Mouse (Mus musculus): ENCODE data around the gene Ipmk. TPM values are rescaled to one million over a fixed set of nuclear protein-coding genes. Genes with fewer than 3 reads are reported as not detected.
"Not testable (repeated sequence)": the region's sequence is repeated elsewhere in the genome, so short reads cannot be mapped to it uniquely, and the experiment has no call there.

The Ipmk gene
- polyA plus RNA-seq, 1 experiment from 2014 or later: 16.7 TPM

DNA sequence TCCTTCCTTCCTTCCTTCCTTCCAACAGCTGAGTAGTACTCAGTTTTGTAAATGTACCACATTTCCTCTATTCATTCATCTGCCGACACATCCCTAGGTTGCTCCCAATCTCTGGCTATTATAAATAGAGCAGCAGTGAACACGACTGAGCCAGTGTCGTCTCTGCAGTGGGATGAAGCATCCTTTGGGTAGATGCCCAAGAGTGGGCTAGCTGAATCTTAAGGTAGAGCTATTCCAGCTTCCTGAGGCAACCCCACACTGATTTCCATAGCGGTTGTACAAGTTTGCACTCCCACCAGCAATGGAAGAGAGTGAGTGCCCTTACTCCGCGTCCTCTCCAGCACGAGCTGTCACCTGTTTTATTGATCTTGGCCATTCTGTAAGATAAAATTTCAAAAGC, 32.8 kb downstream of the Ipmk start:
- Histone ChIP-seq H3K4me1 (no peaks in the 10 kb centered on the region), H3K4me3 (no peak overlapping the region), H3K9ac (no peak overlapping the region), H3K27me3 (no peaks in the 10 kb centered on the region), H3K9me3 (no peaks in the 10 kb centered on the region), H3K4me2 (replicated peaks) (no peak overlapping the region), H3K36me3 (peaks cover 25% of the 10 kb centered on the region), H3K27ac (no peak overlapping the region)
- ATAC-seq (ENCODE audit: insufficient number of reproducible peaks, insufficient read depth, low FRiP score, low TSS enrichment): no peak
- 91% methylated on average over 7 of the region's 7 CpGs for WGBS

DNA sequence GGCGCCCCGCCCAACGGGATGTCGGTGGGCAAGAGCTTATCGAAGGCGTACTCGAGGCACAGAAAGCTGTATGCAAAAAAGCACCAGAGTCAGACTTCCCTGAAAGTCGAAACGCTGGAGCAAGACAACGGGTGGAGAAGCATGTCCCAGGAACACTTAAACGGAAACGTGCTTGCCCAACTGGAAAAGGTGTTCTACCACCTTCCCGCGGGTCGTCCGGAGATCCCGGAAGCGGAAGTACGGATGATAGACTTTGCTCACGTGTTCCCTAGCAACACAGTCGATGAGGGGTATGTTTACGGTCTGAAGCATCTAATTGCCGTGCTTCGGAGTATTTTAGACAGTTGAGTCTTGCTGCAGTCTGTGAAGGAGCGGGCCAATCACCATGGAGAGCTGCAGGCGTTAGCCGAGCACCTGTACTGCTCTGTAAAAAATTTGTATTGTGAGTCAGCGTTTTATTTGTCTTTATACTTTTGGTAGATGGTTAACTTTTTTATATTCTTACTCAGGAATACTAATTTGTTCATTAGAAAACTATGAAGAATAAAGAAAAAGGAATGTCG, 34.0 kb downstream of the Ipmk start:
- H3K4me1 ChIP-seq: no peaks in the 10 kb centered on the region
- WGBS: 91% methylated on average over 29 of the region's 29 CpGs
- H3K9ac ChIP-seq: no peak overlapping the region
- ATAC-seq (ENCODE audit: insufficient number of reproducible peaks, insufficient read depth, low FRiP score, low TSS enrichment): no peak
- no peaks in the 10 kb centered on the region for H3K9me3 ChIP-seq
- H3K27me3 ChIP-seq: no peaks in the 10 kb centered on the region
- H3K4me3 ChIP-seq: no peak overlapping the region
- no peak overlapping the region for H3K4me2 ChIP-seq (replicated peaks)
- peaks cover 25% of the 10 kb centered on the region for H3K36me3 ChIP-seq
- no peak overlapping the region for H3K27ac ChIP-seq

DNA sequence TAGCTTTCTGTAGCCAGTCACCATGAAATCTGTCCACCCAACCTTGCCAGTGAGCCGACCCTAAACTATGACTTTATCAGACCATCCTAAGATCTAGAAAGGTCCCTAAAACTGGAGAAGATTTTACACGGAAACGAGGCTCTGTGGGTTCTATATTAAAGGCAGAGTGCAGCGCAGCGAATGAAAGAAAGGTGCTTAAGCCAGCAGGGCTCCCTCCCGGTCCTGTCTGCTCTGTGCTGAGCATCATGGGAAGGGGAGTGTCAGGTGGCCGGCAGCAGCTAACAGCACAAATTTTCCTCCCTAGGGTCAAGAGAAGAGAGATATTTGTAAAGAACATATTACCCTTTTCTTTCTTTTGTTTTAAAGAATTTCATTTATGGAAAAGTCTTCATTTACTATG, 34.5 kb downstream of the Ipmk start:
- Histone ChIP-seq H3K9me3 (no peaks in the 10 kb centered on the region), H3K27ac (no peak overlapping the region), H3K27me3 (no peaks in the 10 kb centered on the region), H3K4me1 (no peaks in the 10 kb centered on the region), H3K9ac (no peak overlapping the region), H3K36me3 (peaks cover 21% of the 10 kb centered on the region), H3K4me2 (replicated peaks) (no peak overlapping the region), H3K4me3 (no peak overlapping the region)
- 78% methylated on average over 7 of the region's 7 CpGs for WGBS
- no peak for ATAC-seq (ENCODE audit: insufficient number of reproducible peaks, insufficient read depth, low FRiP score, low TSS enrichment)

- Histone ChIP-seq H3K4me3 (no peak overlapping the region), H3K27me3 (no peaks in the 10 kb centered on the region), H3K36me3 (peaks cover 19% of the 10 kb centered on the region), H3K4me2 (replicated peaks) (no peak overlapping the region), H3K9me3 (no peaks in the 10 kb centered on the region), H3K4me1 (no peaks in the 10 kb centered on the region), H3K9ac (no peak overlapping the region), H3K27ac (no peak overlapping the region)
- WGBS: 71% methylated on average over 8 of the region's 8 CpGs
- ATAC-seq (ENCODE audit: insufficient number of reproducible peaks, insufficient read depth, low FRiP score, low TSS enrichment): no peak
Observed at GRCm38 (mm10) chr10:71382858-71383551, 35.4 kb downstream of the Ipmk start.

DNA sequence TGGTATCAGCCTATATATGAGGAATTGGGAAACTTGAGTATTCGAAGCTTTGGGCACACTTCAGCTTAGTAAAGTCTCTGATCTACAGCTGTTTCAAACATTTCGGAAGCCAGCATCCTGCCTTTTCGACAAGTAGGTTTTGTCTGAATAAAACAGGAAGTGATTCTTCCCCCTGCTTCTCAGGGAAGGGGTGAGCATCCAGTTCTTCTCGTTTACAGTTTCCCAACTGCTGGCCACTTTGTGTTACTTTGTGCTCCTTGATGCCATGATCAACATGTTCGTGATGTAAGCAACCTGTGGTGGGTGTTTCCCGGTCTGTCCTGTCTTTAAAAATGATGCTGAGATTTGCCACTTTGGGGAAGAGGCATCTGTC, 36.0 kb downstream of the Ipmk start:
- H3K27ac ChIP-seq; H3K9ac ChIP-seq; H3K4me3 ChIP-seq; H3K27me3 ChIP-seq; ATAC-seq (ENCODE audit: insufficient number of reproducible peaks, insufficient read depth, low FRiP score, low TSS enrichment); H3K4me1 ChIP-seq; H3K9me3 ChIP-seq; H3K4me2 ChIP-seq (replicated peaks): not testable (repeated sequence)
- 79% methylated on average over 6 of the region's 6 CpGs for WGBS
- H3K36me3 ChIP-seq: peaks cover 18% of the 10 kb centered on the region

DNA sequence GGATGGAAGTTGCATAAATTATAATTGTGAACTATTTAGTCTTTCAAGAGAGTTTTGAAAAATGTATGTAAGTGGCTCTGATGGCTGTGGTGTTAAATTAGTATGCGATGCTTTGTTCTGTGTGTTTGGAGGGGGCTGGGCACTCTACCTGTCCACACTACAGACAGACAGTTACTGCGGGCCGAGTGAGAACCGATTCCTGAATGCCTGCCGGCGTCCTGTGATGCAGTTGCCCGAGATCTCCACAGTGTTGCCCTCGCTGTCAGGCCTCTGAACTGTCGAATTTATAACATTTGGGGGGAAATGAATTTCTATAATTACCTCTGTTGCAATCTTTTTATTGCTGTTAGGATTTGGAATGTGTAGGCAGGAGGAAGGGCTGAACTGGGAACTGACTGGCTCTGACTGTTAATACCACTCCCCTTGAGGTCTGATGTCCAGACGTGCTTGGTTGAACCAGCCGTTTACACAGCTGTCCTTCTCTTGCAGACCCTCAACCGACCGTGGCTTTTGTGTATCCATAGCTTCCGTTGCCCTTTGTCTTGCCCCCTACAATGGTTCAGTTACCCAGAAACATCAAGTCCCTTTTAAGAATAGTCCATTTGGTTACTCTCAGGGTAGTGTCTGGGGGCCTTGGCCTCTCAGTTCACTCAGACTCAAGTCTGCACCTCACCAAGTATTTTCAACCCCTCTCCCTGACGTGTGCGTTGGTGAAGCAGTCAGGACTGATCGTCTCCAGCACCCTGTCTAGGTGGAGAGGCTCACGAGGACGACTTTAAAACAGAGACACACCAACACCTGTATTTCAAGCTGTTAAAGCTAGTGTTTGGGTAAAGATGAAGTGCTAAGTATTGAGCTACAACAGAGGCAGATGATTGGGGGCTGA, 36.8 kb downstream of the Ipmk start:
- H3K4me2 ChIP-seq (replicated peaks): no peak overlapping the region
- no peaks in the 10 kb centered on the region for H3K9me3 ChIP-seq
- no peak overlapping the region for H3K9ac ChIP-seq
- 74% methylated on average over 19 of the region's 19 CpGs for WGBS
- no peaks in the 10 kb centered on the region for H3K27me3 ChIP-seq
- H3K27ac ChIP-seq: no peak overlapping the region
- ATAC-seq (ENCODE audit: insufficient number of reproducible peaks, insufficient read depth, low FRiP score, low TSS enrichment): no peak
- H3K36me3 ChIP-seq: 0 out of 2 replicates have a peak, but pooled peaks cover 10% of the 10 kb centered on the region
- H3K4me3 ChIP-seq: no peak overlapping the region
- no peaks in the 10 kb centered on the region for H3K4me1 ChIP-seq

GRCm38 (mm10) chr10:71389311-71389710, 41.7 kb downstream of the Ipmk start:
- 94% methylated on average over 5 of the region's 5 CpGs for WGBS
- Histone ChIP-seq H3K36me3 (no peaks in the 10 kb centered on the region), H3K4me3 (no peak overlapping the region), H3K9me3 (no peaks in the 10 kb centered on the region), H3K4me1 (no peaks in the 10 kb centered on the region), H3K4me2 (replicated peaks) (no peak overlapping the region), H3K27ac (no peak overlapping the region), H3K27me3 (no peaks in the 10 kb centered on the region), H3K9ac (no peak overlapping the region)
- ATAC-seq (ENCODE audit: insufficient number of reproducible peaks, insufficient read depth, low FRiP score, low TSS enrichment): no peak

DNA sequence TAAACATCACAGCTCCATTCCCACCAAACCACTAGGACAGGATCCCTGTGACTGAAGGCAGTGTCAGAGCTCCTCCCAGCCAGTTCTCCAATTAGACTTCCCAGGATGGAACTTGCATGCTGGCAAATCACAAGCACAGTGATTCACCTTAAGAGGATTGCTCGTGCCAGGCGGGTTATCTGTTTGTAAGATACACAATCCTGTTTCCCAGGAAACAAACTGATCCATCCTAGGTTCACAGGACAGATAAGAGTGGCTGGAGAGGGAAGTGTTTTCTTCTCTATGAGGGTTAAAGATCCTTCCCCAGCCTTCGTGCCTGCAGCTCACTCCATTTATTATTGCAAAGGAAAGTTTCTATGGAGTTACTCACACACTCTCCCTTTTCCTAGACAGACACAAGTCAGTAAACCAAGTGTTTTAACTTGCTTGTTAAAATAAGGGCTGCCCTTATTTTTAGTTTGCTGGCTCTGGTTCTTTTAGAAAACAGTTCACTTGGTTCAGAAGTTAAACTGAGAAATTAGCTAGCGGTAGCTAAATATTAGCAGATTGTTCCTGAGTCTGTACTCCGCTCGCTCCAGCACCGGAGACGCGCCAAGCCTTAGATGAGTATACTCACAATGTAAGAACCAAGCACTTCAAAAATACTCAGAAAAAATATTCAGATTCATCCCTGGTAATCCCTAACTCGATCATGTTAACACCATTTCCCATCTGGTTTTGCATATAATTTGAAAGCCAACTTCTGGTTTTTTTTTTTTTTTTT, 51.0 kb downstream of the Ipmk start:
- Histone ChIP-seq H3K4me3 (no peak overlapping the region), H3K27me3 (no peaks in the 10 kb centered on the region), H3K4me1 (no peaks in the 10 kb centered on the region), H3K27ac (no peak overlapping the region), H3K9me3 (no peaks in the 10 kb centered on the region), H3K36me3 (no peaks in the 10 kb centered on the region), H3K9ac (no peak overlapping the region), H3K4me2 (replicated peaks) (no peak overlapping the region)
- ATAC-seq (ENCODE audit: insufficient number of reproducible peaks, insufficient read depth, low FRiP score, low TSS enrichment): no peak
- WGBS: 80% methylated on average over 10 of the region's 10 CpGs

- no peaks in the 10 kb centered on the region for H3K4me1 ChIP-seq
- H3K27me3 ChIP-seq: no peaks in the 10 kb centered on the region
- no peaks in the 10 kb centered on the region for H3K36me3 ChIP-seq
- no peak overlapping the region for H3K4me2 ChIP-seq (replicated peaks)
- no peak overlapping the region for H3K9ac ChIP-seq
- no peaks in the 10 kb centered on the region for H3K9me3 ChIP-seq
- 76% methylated on average over 8 of the region's 8 CpGs for WGBS
- H3K27ac ChIP-seq: no peak overlapping the region
- no peak for ATAC-seq (ENCODE audit: insufficient number of reproducible peaks, insufficient read depth, low FRiP score, low TSS enrichment)
- no peak overlapping the region for H3K4me3 ChIP-seq
Observed at GRCm38 (mm10) chr10:71399399-71399798, 51.8 kb downstream of the Ipmk start.

DNA sequence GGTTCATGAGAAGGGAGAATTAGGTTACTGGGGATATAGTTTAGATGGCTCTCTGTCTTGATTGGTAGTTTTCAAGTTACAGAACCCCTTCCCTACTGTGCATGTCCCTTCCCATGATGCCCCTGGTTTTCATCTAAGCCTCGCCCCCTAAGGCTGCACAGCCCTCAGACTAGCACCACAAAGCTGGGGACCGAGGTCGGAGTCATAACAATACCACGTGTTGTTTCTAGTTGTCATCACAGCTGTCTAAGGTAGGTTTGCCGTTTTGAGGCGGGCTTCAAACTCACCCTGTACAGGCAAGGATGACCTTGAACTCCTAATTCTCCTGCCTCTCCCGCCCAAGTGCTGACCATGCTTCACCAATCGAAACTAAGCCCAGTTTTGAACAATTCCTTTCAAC, 52.4 kb downstream of the Ipmk start:
- 74% methylated on average over 8 of the region's 8 CpGs for WGBS
- no peak overlapping the region for H3K4me3 ChIP-seq
- no peak overlapping the region for H3K4me2 ChIP-seq (replicated peaks)
- H3K4me1 ChIP-seq: no peaks in the 10 kb centered on the region
- H3K27me3 ChIP-seq: no peaks in the 10 kb centered on the region
- no peak overlapping the region for H3K27ac ChIP-seq
- no peaks in the 10 kb centered on the region for H3K36me3 ChIP-seq
- ATAC-seq (ENCODE audit: insufficient number of reproducible peaks, insufficient read depth, low FRiP score, low TSS enrichment): no peak
- H3K9ac ChIP-seq: no peak overlapping the region
- H3K9me3 ChIP-seq: no peaks in the 10 kb centered on the region

DNA sequence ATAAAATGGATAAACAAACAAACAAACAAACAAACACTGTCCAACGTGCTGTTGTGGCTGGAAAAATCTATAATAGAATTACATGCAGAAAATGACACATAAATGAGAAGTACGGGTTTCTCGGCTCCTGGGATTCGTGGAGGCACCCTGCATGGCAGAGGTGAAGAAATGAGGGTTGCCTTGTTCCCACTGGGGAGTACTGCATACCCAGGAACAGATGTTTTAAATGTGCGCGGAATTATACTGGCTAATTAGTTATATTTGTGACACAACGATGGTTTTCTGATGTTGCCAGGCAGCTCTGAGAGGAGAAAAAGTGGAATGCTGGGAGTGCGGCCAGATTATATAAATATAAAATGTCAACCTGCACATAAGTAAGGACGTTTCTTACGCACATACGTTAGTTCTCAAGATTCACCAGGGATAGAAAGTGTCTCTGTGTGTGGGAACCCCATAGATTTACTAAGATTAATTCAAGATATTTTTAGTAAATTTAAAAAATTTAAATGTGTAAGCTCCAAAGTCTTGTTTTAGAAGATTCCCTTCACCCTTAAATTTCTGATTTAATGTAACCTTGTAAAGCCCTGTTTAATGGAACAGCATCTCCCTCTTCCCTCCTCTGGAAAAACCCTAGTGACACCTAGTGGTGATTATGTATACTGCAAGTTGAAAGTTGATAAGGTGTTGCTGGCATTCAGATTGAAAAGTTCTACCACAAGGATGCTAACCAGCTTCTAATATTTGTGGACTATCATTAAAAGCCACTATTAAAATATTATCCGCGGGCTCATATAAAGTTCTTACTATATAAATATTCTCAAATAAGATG, 53.5 kb downstream of the Ipmk start:
- no peaks in the 10 kb centered on the region for H3K4me1 ChIP-seq
- no peaks in the 10 kb centered on the region for H3K27me3 ChIP-seq
- no peak overlapping the region for H3K27ac ChIP-seq
- no peak overlapping the region for H3K4me2 ChIP-seq (replicated peaks)
- no peaks in the 10 kb centered on the region for H3K9me3 ChIP-seq
- H3K36me3 ChIP-seq: no peaks in the 10 kb centered on the region
- no peak for ATAC-seq (ENCODE audit: insufficient number of reproducible peaks, insufficient read depth, low FRiP score, low TSS enrichment)
- H3K9ac ChIP-seq: no peak overlapping the region
- H3K4me3 ChIP-seq: no peak overlapping the region
- WGBS: 59% methylated on average over 13 of the region's 13 CpGs

Measured in embryonic facial prominence, embryonic 12.5 days (tissue).